Mouse (Mus musculus) gastrocnemius, adult 8-10 months (tissue): Measurements from ENCODE around the gene Hepacam. TPM values are rescaled to one million over a fixed set of nuclear protein-coding genes. Genes with fewer than 3 reads are reported as not detected.

Experiments
- DNase-seq, 2 experiments: peaks; one replicate each; pipeline ENCODE4 v3.0.0; 2022; ENCODE audit warnings: low spot score in 2 of 2
- total RNA-seq, 4 experiments: library from RNA; stranded (reverse); gene quantifications; 2 replicates each; pipeline ENCODE4 v1.2.4; 2022

Hepacam gene
- under 1 TPM in 1 of 4 experiments, not detected in 3; 0.21 TPM for total RNA-seq

DNA sequence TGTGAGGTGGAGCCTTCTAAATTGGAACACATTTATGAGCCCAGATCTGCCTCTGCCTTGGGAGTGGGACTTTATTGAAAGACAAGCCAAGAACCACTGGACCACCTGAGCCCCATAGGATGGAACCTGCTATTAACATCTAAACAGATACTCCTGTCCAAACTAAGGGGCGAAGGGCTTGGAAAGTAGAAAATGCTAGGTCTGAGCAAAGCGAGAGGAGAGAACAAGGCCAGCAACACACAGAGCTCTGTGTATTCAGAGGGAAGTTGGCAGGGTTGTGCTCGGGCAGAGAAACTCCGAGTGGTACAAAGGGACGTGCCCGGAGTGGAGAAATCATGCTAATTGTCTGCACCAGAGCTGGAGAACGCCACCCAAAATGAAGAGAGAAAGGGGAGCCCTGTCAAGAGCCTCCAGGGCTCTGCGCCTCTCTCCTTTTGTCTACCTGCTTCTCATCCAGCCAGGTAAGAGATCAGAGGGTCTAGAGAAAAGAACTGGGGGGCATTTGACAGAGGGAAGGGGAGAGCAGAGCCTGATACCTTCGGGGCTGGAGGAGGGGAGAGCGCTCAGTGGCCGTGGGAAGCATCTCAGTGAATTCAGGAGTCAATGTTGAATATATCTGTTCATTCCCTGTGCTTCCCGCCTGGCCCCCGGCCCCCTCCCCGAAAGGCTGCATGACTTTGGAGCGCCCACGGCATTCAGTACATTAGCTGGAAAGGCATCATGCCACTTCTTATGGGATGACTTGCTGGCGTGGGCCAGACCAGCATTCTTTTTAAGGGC, at the start of gene Hepacam:
Hepacam (plus strand) TSS at position 51 of the 780 bp plus-strand sequence.
- DNase-seq: no peak

DNA sequence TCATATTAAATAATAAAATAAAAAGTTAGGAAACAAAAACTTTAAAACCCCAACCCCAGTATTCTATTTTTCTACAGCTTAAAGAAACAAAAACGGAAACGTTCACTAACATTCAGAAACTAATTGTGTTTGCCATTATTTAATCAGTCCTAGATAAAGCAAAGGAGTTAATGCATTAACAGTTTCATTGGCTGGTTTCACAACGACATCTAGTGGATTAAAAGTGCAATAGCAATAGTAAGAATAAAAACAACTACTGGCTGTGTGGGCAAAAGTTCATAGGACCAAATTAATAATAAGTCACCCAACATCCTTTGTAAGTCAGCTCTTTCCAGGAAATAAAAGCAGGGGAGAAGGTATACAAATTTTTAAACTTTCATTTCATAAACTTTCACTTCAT, 37.7 kb upstream of the Hepacam start:
- no peak for DNase-seq

DNA sequence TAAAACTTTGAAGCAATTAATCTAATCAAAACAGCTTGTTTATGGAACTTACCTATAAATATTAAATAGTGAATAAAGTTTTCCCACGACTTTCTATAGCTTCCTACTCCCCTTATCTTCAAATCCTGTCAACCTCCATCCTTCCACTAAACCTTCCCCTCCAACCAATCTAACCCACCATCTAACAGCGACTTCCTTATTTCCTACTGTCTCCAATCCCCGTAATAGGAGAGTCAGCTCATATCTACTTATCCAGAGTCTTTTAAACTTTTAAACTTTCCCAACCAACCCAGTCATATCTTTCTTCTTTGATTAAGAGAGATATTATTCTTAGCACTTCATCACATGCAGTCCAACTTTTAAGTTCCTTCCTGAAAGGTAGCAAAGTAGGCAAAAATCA, 21.7 kb upstream of the Hepacam start:
- DNase-seq: no peak

DNA sequence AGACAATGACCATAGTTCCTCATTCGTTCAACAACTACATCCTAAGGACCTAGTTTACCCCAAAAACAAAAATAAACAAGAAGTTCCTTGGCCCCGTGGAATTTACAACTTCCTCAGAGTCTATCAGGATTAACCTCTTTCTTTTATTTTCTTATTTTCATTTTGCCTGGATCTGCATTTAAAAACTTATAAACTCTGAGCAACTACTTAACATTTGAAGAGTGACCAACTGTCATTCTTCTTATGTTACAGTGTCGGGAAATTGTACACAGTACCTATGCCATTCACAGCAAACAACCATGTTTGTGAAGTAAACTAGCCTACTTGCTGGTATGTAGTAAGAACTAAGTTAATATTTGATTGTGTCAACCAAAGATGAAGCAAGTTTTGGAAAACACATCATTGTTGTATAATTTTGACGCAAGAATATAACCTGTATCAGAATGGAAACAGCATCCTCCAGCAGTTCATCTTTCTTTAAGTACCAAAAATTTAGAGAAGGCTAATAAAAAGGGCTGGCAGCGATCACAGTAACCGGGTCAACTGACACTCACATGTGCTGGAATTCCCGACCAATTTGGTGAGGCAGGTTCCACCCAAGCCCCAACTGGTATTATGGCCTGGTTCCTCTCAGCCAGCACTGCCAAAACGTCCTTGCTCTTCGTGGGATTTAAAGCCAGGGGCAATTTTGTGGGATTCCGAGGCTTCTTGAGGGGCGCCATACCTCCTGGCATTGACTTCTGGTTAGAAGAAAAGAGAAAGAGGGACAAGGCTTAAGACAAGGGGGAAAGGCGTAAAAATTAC, 19.8 kb upstream of the Hepacam start:
- DNase-seq: no peak

- peak; percentile 91 to 93 for DNase-seq
Observed at GRCm38 (mm10) chr9:37347988-37348642, 19.0 kb upstream of the Hepacam start, which contains the start of gene Ccdc15. Ccdc15 (minus strand) TSS chr9:37348432.

GRCm38 (mm10) chr9:37349050-37349449, 18.1 kb upstream of the Hepacam start:
- DNase-seq: no peak

DNA sequence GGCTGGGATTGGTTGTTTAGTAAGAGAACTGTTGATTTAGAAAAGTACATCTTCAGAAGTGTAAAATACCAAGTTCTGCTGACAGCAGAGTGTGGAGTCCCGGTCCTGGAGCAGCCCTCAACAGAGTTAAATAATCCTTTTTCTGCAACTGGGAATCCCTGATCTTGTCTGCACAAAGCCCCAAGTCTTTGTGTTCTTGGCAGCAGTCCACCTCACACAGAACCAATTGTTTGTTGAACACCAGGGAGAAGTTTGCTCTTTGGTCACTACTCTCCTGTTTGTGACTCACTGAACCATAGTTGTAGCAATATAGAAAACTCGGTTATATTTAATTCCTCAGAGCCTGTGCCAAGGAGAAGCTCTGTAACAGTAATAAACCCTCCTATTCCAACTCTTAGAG, 15.9 kb upstream of the Hepacam start:
- DNase-seq: no peak

- no peak for DNase-seq
Observed at GRCm38 (mm10) chr9:37354485-37354884, 12.7 kb upstream of the Hepacam start.

DNA sequence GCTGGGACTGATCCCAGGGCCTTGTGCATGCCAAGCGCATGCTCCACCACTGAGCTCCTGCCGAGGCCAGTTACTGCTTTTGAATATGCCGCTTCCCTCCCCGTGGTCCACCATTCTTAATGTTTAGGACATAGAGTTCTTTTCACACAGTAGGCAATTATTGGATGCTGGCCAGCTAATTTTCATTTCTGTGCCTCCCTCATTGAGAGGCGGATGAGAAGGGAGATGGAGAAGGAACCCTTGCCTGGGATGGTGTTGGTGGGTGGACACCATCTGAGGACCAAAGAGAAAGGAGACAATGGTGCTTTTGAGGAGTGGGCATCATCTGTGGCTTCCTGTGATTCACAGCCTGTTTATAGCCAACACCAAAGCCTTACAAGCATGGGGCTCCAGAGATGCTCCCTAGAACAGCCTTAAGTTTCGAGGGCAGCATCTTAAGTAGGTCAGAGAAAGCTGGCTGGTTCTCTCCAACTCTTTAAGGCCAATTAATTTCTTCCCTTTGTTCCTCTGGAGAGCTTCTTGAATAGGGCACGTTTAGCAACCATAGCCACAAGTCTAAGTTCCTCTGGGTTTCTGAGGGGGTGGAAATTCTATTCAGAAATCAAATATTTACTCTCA, 8.3 kb upstream of the Hepacam start:
- no peak for DNase-seq

- DNase-seq: no peak
Observed at GRCm38 (mm10) chr9:37359331-37360220, 7.6 kb upstream of the Hepacam start.

DNA sequence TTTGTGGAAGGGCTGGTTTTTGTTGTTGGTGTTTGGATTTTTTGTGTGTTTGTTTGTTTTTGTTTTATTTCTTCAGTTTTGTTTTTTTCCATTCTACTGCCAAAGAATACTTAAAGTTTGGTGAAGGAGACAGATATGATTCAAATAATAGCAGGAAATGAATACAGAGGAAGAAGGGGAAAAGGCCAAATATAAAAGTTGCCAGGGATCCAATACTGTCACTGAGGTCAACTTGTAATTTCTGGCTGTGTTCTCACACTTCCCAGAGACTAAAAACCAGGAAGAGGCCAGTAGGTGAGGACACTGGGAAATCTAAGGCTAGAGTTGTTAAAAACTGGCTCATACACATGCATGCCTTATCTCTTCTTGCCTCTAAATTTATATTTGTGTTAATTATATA, 5.1 kb upstream of the Hepacam start:
- DNase-seq: no peak

DNA sequence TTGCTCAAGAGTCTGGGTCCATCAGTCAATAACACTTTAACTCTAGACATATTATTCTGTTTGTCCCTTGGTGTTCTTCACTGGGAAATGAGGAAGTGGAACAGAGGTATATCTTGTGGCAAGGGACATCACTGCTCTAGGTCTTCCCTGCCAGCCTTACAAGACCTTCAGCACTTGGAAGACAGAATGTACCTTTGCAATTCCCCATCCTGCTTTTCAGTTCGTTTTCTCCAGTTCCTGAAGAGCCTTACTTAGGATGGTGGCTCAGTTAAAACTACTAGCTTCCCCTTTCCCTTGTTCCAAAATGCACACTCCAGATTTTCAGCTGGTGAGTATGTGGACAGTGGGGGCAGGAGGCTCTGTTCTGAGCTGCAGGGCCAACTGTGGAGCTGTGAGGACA, 4.3 kb upstream of the Hepacam start:
- no peak for DNase-seq

GRCm38 (mm10) chr9:37363551-37363950, 3.6 kb upstream of the Hepacam start:
- DNase-seq: no peak

DNA sequence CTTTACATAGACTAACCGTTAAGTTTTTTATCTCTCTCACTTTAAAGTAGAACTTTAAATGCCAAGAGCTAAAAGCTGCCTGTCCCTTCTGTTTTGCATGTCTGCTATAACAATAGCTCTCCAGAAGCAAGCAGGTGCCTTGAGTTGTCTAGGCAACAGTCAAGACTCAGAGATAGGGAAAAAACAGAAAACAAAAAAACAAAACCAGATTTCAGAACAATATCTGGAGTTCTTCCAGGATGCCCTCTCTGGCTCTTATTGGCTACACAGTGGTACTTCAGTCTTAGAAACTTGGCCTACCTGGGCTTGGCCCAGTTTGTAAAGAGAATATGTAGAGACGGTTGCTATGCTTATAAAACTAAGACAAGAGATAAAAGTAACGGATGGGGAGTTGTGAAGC, 2.8 kb upstream of the Hepacam start:
- no peak for DNase-seq

DNA sequence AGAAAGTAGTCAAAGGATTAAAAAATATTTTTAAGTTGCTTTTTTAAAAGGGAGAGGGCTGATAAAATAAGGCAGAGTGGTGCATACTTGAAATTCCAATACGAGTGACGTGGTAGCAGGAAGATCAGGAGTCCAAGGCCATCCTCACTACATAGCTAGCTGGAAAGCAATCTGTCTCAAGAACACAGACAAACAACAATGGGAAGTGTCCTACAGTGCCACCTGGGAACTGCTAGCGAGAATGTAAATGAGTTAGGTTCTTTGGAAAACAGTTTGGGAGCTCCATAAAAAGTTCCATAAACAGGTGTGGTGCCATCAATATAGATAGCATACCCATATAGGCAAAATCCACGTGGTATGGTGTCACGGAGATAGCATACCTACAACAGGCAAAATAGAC, 1.4 kb upstream of the Hepacam start:
- no peak for DNase-seq

DNA sequence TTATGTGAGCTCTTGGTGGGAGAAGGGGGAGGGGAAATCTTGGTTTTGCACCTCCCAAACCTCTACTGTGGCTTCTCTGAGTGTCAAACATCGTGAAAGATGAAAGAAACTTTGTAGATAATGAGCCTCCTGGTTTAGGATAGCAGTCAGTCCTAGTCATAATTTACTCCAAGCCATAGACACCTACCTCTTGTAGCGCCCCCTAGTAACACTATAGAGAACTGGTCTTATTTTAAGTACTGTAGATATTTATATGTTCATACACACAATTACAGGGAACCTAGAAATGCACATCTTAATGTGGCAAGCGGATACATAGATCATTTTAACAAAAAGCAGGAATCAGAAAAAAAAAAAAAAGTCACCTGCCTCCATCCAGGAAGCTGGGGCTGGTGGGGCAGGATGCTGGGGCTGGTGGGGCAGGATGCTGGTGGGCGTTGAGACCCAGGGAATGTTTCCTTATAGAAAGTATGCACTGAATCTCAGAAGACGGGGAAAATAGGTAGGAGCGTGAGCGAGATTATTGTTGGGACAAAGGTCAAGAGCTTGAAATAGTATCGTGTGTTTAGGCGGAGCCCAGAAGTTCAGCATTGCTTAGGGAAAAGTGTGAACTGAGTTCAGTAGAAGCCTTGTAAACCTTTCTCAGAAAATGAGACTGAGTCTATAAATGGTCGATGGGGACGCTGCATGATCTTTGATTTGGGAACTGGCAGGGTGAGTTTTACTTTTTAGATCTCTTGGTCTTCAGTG, 1.1 kb downstream of the Hepacam start:
- DNase-seq: no peak

GRCm38 (mm10) chr9:37368860-37369259, 1.7 kb downstream of the Hepacam start:
- no peak for DNase-seq

DNA sequence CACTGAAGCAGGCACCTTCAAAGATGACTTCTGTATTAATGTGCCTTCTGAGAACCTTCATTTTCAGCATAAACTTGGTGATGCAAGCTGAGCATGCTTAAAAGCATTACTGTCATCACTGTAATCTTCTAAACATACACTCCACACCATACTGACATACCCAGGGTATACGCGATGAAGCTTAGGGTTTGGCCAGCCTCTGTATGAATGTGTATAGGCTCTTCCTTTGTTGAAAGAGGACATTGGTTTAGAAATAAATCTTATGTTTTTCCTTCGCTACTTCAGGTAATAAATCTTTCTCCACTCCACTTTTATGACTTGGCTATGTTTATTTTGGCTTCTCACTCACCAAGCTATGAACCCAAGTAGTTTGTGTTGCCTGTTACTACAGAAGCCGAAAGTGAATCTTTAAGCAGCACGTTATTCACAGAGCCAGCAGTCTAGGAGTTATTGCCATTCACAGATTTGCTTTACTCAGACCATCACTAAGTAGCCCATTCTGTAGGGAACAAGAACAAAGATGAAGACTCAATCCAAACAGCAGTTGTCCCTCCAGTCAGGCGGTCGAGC, 4.2 kb downstream of the Hepacam start:
- DNase-seq: no peak

DNA sequence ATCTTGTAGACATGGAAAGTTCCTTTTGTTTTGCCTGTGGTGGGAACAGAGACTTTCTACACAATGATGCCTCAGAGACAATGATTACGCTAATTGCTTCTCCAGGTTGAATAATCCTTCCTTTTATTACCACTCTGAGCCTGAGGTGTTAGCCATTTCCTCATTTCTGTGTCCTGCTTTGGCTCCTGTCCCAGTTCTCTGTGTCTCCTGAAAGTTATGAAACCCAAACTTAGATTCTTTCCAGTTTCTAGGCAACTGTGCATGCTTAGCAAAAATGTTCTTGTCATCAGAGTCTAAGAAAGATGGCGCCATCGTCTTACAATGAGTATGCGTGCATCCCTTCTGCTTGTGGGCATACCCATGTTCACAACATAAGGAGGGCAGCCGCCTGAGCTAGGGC, 8.6 kb downstream of the Hepacam start:
- DNase-seq: no peak

DNA sequence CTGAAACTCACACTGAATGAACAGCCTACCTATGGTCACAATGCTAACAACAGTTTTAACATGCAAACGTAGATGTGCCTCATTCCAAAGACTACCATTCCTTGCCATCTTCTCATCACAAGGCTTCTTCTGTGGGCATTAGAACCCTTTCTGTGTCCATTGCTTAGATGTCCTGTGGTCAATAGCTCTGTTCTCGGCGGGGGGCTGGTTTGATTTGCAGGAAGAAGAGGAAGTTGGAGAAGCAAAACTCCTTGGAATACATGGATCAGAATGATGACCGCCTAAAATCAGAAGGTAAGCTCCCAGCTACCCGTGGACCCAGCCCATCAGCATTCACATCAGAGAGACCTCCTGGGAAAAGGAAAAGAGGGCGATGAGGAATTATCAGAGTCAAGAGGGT, 16.0 kb downstream of the Hepacam start:
- DNase-seq: no peak
